Mouse (Mus musculus): ENCODE data around the gene Icmt. TPM values are rescaled to one million over a fixed set of nuclear protein-coding genes. Genes with fewer than 3 reads are reported as not detected.

Icmt gene
- polyA plus RNA-seq, 1 experiment: 35.2 TPM

GRCm38 (mm10) chr4:152325574-152326411, 28.8 kb downstream of the Icmt start, which contains the start of gene Rpl22:
Gene Rpl22, plus strand, starts transcription at chr4:152325742.
- H3K4me1 ChIP-seq (ENCODE audit: control insufficient read depth, insufficient read depth, low read length): peaks cover 4% of the 10 kb centered on the region; the same call in 1 of the 2 replicates
- TF ChIP-seq POLR2A (IDR thresholded peaks at IDR 0.05; ENCODE audit: extremely low read depth, insufficient read depth, low read length) (peak; percentile 74), CTCF (IDR thresholded peaks at IDR 0.05; ENCODE audit: extremely low read depth, insufficient read depth, low read length) (no peak)
- H3K4me3 ChIP-seq (ENCODE audit: insufficient read depth, low read length): peak within 1 kb of the TSS; percentile 46
- H3K27ac ChIP-seq (ENCODE audit: insufficient read depth, low read length): no peak within 1 kb of the TSS

GRCm38 (mm10) chr4:152326543-152326942, 29.5 kb downstream of the Icmt start:
- no peak for TF ChIP-seq CTCF (IDR thresholded peaks at IDR 0.05; ENCODE audit: extremely low read depth, insufficient read depth, low read length)
- no peak for TF ChIP-seq POLR2A (IDR thresholded peaks at IDR 0.05; ENCODE audit: extremely low read depth, insufficient read depth, low read length)
- Histone ChIP-seq H3K4me3 (ENCODE audit: insufficient read depth, low read length) (peak overlapping the region; percentile 46), H3K27ac (ENCODE audit: insufficient read depth, low read length) (no peak overlapping the region), H3K4me1 (ENCODE audit: control insufficient read depth, insufficient read depth, low read length) (peaks cover 4% of the 10 kb centered on the region; the same call in 1 of the 2 replicates)

GRCm38 (mm10) chr4:152328691-152329090, 31.7 kb downstream of the Icmt start:
- Histone ChIP-seq H3K4me1 (ENCODE audit: control insufficient read depth, insufficient read depth, low read length) (peaks cover 4% of the 10 kb centered on the region; the same call in 1 of the 2 replicates), H3K27ac (ENCODE audit: insufficient read depth, low read length) (no peak overlapping the region)

GRCm38 (mm10) chr4:152332952-152333351, 35.9 kb downstream of the Icmt start:
- Histone ChIP-seq H3K4me3 (ENCODE audit: insufficient read depth, low read length) (no peak overlapping the region), H3K4me1 (ENCODE audit: control insufficient read depth, insufficient read depth, low read length) (no peaks in the 10 kb centered on the region), H3K27ac (ENCODE audit: insufficient read depth, low read length) (no peak overlapping the region)
- TF ChIP-seq POLR2A (IDR thresholded peaks at IDR 0.05; ENCODE audit: extremely low read depth, insufficient read depth, low read length) (no peak), CTCF (IDR thresholded peaks at IDR 0.05; ENCODE audit: extremely low read depth, insufficient read depth, low read length) (peak; percentile 100)

More at GRCm38 (mm10) chr4:152328691-152329090, 31.7 kb downstream of the Icmt start:
- H3K4me3 ChIP-seq (ENCODE audit: insufficient read depth, low read length): no peak overlapping the region
- TF ChIP-seq CTCF (IDR thresholded peaks at IDR 0.05; ENCODE audit: extremely low read depth, insufficient read depth, low read length): peak; percentile 29
- no peak for TF ChIP-seq POLR2A (IDR thresholded peaks at IDR 0.05; ENCODE audit: extremely low read depth, insufficient read depth, low read length)

- H3K4me3 ChIP-seq (ENCODE audit: insufficient read depth, low read length): no peak overlapping the region
- no peaks in the 10 kb centered on the region for H3K4me1 ChIP-seq (ENCODE audit: control insufficient read depth, insufficient read depth, low read length)
- no peak for TF ChIP-seq CTCF (IDR thresholded peaks at IDR 0.05; ENCODE audit: extremely low read depth, insufficient read depth, low read length)
- TF ChIP-seq POLR2A (IDR thresholded peaks at IDR 0.05; ENCODE audit: extremely low read depth, insufficient read depth, low read length): no peak
- no peak overlapping the region for H3K27ac ChIP-seq (ENCODE audit: insufficient read depth, low read length)
Observed at GRCm38 (mm10) chr4:152333587-152333986, 36.6 kb downstream of the Icmt start.

- Histone ChIP-seq H3K4me3 (ENCODE audit: insufficient read depth, low read length) (no peak overlapping the region), H3K27ac (ENCODE audit: insufficient read depth, low read length) (no peak overlapping the region), H3K4me1 (ENCODE audit: control insufficient read depth, insufficient read depth, low read length) (peaks cover 9% of the 10 kb centered on the region; the same call in 1 of the 2 replicates)
- TF ChIP-seq CTCF (IDR thresholded peaks at IDR 0.05; ENCODE audit: extremely low read depth, insufficient read depth, low read length): no peak
- TF ChIP-seq POLR2A (IDR thresholded peaks at IDR 0.05; ENCODE audit: extremely low read depth, insufficient read depth, low read length): no peak
Observed at GRCm38 (mm10) chr4:152337772-152338171, 40.7 kb downstream of the Icmt start.

- no peak for TF ChIP-seq POLR2A (IDR thresholded peaks at IDR 0.05; ENCODE audit: extremely low read depth, insufficient read depth, low read length)
- no peak for TF ChIP-seq CTCF (IDR thresholded peaks at IDR 0.05; ENCODE audit: extremely low read depth, insufficient read depth, low read length)
- H3K4me3 ChIP-seq (ENCODE audit: insufficient read depth, low read length): peak within 1 kb of the TSS; percentile 84
- peaks cover 10% of the 10 kb centered on the region; the same call in 1 of the 2 replicates for H3K4me1 ChIP-seq (ENCODE audit: control insufficient read depth, insufficient read depth, low read length)
- peak within 1 kb of the TSS; percentile 80 for H3K27ac ChIP-seq (ENCODE audit: insufficient read depth, low read length)
Observed at GRCm38 (mm10) chr4:152338419-152339292, 41.6 kb downstream of the Icmt start, which contains the start of gene Chd5. Gene Chd5, plus strand, starts transcription at chr4:152338651.

GRCm38 (mm10) chr4:152339293-152339790, 42.3 kb downstream of the Icmt start:
- TF ChIP-seq CTCF (IDR thresholded peaks at IDR 0.05; ENCODE audit: extremely low read depth, insufficient read depth, low read length) (no peak), POLR2A (IDR thresholded peaks at IDR 0.05; ENCODE audit: extremely low read depth, insufficient read depth, low read length) (no peak)
- Histone ChIP-seq H3K4me3 (ENCODE audit: insufficient read depth, low read length) (peak overlapping the region; percentile 84), H3K4me1 (ENCODE audit: control insufficient read depth, insufficient read depth, low read length) (peaks cover 11% of the 10 kb centered on the region), H3K27ac (ENCODE audit: insufficient read depth, low read length) (peak overlapping the region; percentile 80)

All from cortical plate, adult 2 months (tissue).